14 mouse cellular contexts compared by ENCODE assay signal in the genomic region with DNA sequence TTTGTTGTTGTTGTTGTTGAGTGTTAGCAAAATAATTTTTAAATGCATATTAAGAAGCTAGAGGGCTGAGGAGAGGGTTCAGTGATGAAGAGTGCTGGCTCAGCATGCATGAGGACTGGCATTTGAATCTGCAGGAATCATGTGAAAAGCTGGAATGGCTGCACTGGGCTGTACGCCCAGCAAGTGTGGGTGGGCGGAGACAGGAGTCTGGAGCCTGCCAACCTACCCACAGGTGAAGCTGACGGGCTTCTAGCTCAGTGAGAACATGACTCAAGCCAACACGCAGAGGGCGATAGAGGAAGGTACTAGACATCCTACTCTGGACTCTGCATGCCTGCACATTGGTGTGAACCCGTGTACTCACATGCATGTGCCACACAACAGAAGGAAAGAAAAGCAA. TPM values are rescaled to one million over a fixed set of nuclear protein-coding genes. Genes with fewer than 3 reads are reported as not detected.
DNase-seq lines count a peak whose midpoint lies in the region; ATAC-seq and TF ChIP-seq lines count a peak whose summit lies in the region.
"Had no signal": no experiment of that assay in that cellular context is flagged by ENCODE, and none has a peak within 500 bp of the region (broad histone marks: within the 10 kb centered on the region; RNA-seq: fewer than 3 reads in every experiment).

No protein-coding gene starts in this region.

- 74% methylated on average over 6 of the region's 6 CpGs for WGBS in heart, embryonic 12.5 days
- 69% methylated on average over 6 of the region's 6 CpGs for WGBS in lung, embryonic 14.5 days
- 83% methylated on average over 6 of the region's 6 CpGs for WGBS in forebrain, embryonic 11.5 days

- no peak overlapping the region for H3K4me3 ChIP-seq in heart, embryonic 12.5 days
- H3K4me3 ChIP-seq in lung, embryonic 14.5 days (ENCODE audit: low read depth, low read length), result no peak overlapping the region
- H3K4me3 ChIP-seq in forebrain, embryonic 11.5 days (ENCODE audit: low read depth, low read length), result no peak overlapping the region
- H3K4me3 ChIP-seq: heart, adult 2 months; midbrain, embryonic 15.5 days had no signal

- no peak overlapping the region for H3K4me2 ChIP-seq in heart, embryonic 12.5 days
- no peak overlapping the region for H3K4me2 ChIP-seq in lung, embryonic 14.5 days
- H3K4me2 ChIP-seq in forebrain, embryonic 11.5 days (ENCODE audit: low read depth, low read length, severe bottlenecking), result no peak overlapping the region
- H3K4me2 ChIP-seq: liver, embryonic 11.5 days; midbrain, embryonic 15.5 days had no signal

- intact Hi-C loops in heart, postnatal 10 days (cut with DNase I), result no loop called here

- no peaks in the 10 kb centered on the region for H3K4me1 ChIP-seq in heart, embryonic 12.5 days (replicated peaks)
- H3K4me1 ChIP-seq in lung, embryonic 14.5 days (ENCODE audit: insufficient read depth), result no peaks in the 10 kb centered on the region
- H3K4me1 ChIP-seq in forebrain, embryonic 11.5 days (replicated peaks; ENCODE audit: control insufficient read depth, insufficient read depth, low read length), result no peaks in the 10 kb centered on the region
- H3K4me1 ChIP-seq: midbrain, embryonic 15.5 days had no signal

- H3K9ac ChIP-seq in heart, embryonic 12.5 days, result no peak overlapping the region
- no peak overlapping the region for H3K9ac ChIP-seq in lung, embryonic 14.5 days
- H3K9ac ChIP-seq in forebrain, embryonic 11.5 days (ENCODE audit: low read length), result no peak overlapping the region
- H3K9ac ChIP-seq: midbrain, embryonic 15.5 days had no signal

- ATAC-seq in heart, embryonic 12.5 days (ENCODE audit: insufficient number of reproducible peaks, low FRiP score), result no peak
- no peak for ATAC-seq in lung, embryonic 14.5 days (ENCODE audit: insufficient read depth)
- no peak for ATAC-seq in forebrain, embryonic 11.5 days (replicated peaks; ENCODE audit: low FRiP score)
- ATAC-seq: midbrain, embryonic 15.5 days had no signal

- no peak overlapping the region for H3K27ac ChIP-seq in heart, embryonic 12.5 days (ENCODE audit: poor library complexity, severe bottlenecking)
- H3K27ac ChIP-seq in lung, embryonic 14.5 days (ENCODE audit: low read depth), result no peak overlapping the region
- no peak overlapping the region for H3K27ac ChIP-seq in forebrain, embryonic 11.5 days (ENCODE audit: low read depth, low read length)
- H3K27ac ChIP-seq: heart, adult 2 months; midbrain, embryonic 15.5 days had no signal

- no peaks in the 10 kb centered on the region for H3K36me3 ChIP-seq in heart, embryonic 12.5 days
- no peaks in the 10 kb centered on the region for H3K36me3 ChIP-seq in lung, embryonic 14.5 days (ENCODE audit: insufficient read depth)
- no peaks in the 10 kb centered on the region for H3K36me3 ChIP-seq in forebrain, embryonic 11.5 days (ENCODE audit: control insufficient read depth, insufficient read depth, low read length)
- H3K36me3 ChIP-seq: midbrain, embryonic 15.5 days had no signal

- H3K27me3 ChIP-seq in heart, embryonic 12.5 days (replicated peaks), result no peaks in the 10 kb centered on the region
- no peaks in the 10 kb centered on the region for H3K27me3 ChIP-seq in lung, embryonic 14.5 days (ENCODE audit: insufficient read depth, low read length)
- H3K27me3 ChIP-seq in forebrain, embryonic 11.5 days (ENCODE audit: control insufficient read depth, insufficient read depth, low read length), result no peaks in the 10 kb centered on the region
- H3K27me3 ChIP-seq: CH12.LX; midbrain, embryonic 15.5 days had no signal

- peaks cover 9% of the 10 kb centered on the region for H3K9me3 ChIP-seq in heart, embryonic 12.5 days (replicated peaks)
- no peaks in the 10 kb centered on the region for H3K9me3 ChIP-seq in lung, embryonic 14.5 days (ENCODE audit: low read depth, low read length)
- H3K9me3 ChIP-seq in forebrain, embryonic 11.5 days (ENCODE audit: control insufficient read depth, low read length), result no peaks in the 10 kb centered on the region
- H3K9me3 ChIP-seq: midbrain, embryonic 15.5 days had no signal

- DNase-seq in heart, postnatal 10 days, result peak; percentile 17 to 21
- DNase-seq in lung, embryonic 14.5 days, result peak; percentile 12
- DNase-seq in lung, postnatal 10 days, result no peak
- peak; percentile 41 to 53 for DNase-seq in kidney, postnatal 25 days
- DNase-seq in right cerebral cortex, postnatal 25 days, result peak; percentile 74
- DNase-seq in lung, postnatal 25 days (ENCODE audit: low spot score), result no peak
- DNase-seq in forebrain, embryonic 11.5 days (ENCODE audit: low spot score), result no peak
- DNase-seq: adrenal gland, adult 2 months; lung, postnatal 4 days had no signal

- no peak for TF ChIP-seq CTCF in lung, embryonic 14.5 days (IDR thresholded peaks at IDR 0.05; ENCODE audit: low read depth)

RNA-seq across cellular contexts. Expression of a gene that starts 41.2 kb away (rescaled TPM):
- total RNA-seq in heart, postnatal 10 days (2021), result under 1 TPM; 0.29 to 0.45 TPM
- 0.18 and 0.21 TPM in 2 replicates for polyA plus RNA-seq in heart, embryonic 12.5 days (2016; fragmentation: Nextera tagmentation; extraction: Ambion mirVana)
- 0.25 and 0.37 TPM in 2 replicates for polyA plus RNA-seq in lung, embryonic 14.5 days (2014; fragmentation: Nextera tagmentation; extraction: Ambion mirVana)
- polyA plus RNA-seq in forebrain, embryonic 11.5 days (2014; fragmentation: Nextera tagmentation; extraction: Ambion mirVana), result 0.23 TPM in 1 of 2 replicates, not detected in the other

Comparison
In these comparisons a context has a peak if more than half of its experiments do, and no peak if none do; other contexts are left out.
1. DNase-seq: peak in heart, postnatal 10 days (2 of 2), lung, embryonic 14.5 days (single experiment), kidney, postnatal 25 days (2 of 2) and right cerebral cortex, postnatal 25 days (single experiment); none in lung, postnatal 10 days (single experiment), lung, postnatal 25 days (single experiment) and forebrain, embryonic 11.5 days (single experiment).